Mouse (Mus musculus): ENCODE results near the gene Iqsec1. TPM values are rescaled to one million over a fixed set of nuclear protein-coding genes. Genes with fewer than 3 reads are reported as not detected.

Gene Iqsec1
- polyA plus RNA-seq, 1 experiment from 2014 or later, result 9.8 TPM

DNA sequence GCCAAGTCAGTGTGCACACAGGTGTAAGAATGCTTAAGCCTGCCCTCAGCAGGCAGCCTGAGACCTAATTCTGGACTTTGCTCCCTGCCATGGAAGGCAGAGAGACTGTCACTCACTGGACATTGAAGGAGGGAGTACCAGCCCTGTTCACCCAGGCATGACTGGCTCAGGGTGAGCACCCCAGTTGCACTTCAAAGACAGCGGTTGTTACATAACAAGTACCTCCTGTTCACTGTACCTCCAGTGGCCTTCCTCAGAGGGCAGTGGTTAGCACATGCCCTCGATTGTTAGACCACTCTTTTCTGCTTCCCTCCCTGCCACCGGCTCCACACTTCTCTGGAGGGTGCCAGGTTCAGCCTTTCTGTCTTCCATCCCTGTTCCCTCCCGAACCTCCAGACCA, 225.2 kb downstream of the Iqsec1 start:
- H3K36me3 ChIP-seq, result no peaks in the 10 kb centered on the region
- H3K4me3 ChIP-seq (replicated peaks), result no peak overlapping the region
- H3K27me3 ChIP-seq, result no peaks in the 10 kb centered on the region
- H3K27ac ChIP-seq, result no peak overlapping the region
- peaks cover 11% of the 10 kb centered on the region for H3K4me1 ChIP-seq (replicated peaks)
- H3K9ac ChIP-seq (replicated peaks), result no peak overlapping the region
- no peak overlapping the region for H3K4me2 ChIP-seq
- WGBS, result 68% methylated on average over 4 of the region's 4 CpGs
- ATAC-seq (ENCODE audit: insufficient number of reproducible peaks, insufficient read depth, low FRiP score, low TSS enrichment, low read depth), result no peak
- no peaks in the 10 kb centered on the region for H3K9me3 ChIP-seq

GRCm38 (mm10) chr6:90762120-90762736, 226.3 kb downstream of the Iqsec1 start:
- H3K9me3 ChIP-seq, result no peaks in the 10 kb centered on the region
- ATAC-seq (ENCODE audit: insufficient number of reproducible peaks, insufficient read depth, low FRiP score, low TSS enrichment, low read depth), result no peak
- no peak overlapping the region for H3K27ac ChIP-seq
- 93% methylated on average over 2 of the region's 2 CpGs for WGBS
- H3K4me2 ChIP-seq, result no peak overlapping the region
- peaks cover 11% of the 10 kb centered on the region for H3K4me1 ChIP-seq (replicated peaks)
- no peaks in the 10 kb centered on the region for H3K36me3 ChIP-seq
- no peak overlapping the region for H3K9ac ChIP-seq (replicated peaks)
- H3K27me3 ChIP-seq, result no peaks in the 10 kb centered on the region
- no peak overlapping the region for H3K4me3 ChIP-seq (replicated peaks)

- no peak for ATAC-seq (ENCODE audit: insufficient number of reproducible peaks, insufficient read depth, low FRiP score, low TSS enrichment, low read depth)
- Histone ChIP-seq H3K9ac (replicated peaks) (no peak overlapping the region), H3K9me3 (no peaks in the 10 kb centered on the region), H3K36me3 (no peaks in the 10 kb centered on the region), H3K27me3 (no peaks in the 10 kb centered on the region), H3K4me2 (no peak overlapping the region), H3K4me1 (replicated peaks) (peaks cover 11% of the 10 kb centered on the region), H3K4me3 (replicated peaks) (no peak overlapping the region), H3K27ac (no peak overlapping the region)
- 85% methylated on average over 4 of the region's 4 CpGs for WGBS
Measured at GRCm38 (mm10) chr6:90761301-90762056, 227.0 kb downstream of the Iqsec1 start.

DNA sequence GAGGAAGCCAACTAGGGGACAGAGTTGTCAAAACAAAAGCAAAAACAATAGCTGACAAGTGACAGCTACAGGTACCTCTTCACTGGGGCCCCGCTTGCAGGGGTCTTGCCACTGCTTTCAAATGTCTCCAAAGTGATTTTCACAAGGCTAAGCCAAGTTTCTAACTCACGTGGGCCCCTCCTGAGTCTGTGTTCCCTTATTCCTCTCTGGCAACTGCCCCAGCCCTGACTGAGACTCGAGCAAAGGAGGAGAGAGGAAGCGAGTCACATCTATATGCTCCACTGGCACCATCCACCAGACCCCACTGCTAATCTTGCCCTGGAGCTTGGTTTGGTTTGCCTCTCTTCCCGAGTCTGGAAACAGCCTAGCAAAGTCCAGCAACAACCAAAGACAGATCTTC, 227.6 kb downstream of the Iqsec1 start:
- H3K27ac ChIP-seq, result no peak overlapping the region
- ATAC-seq (ENCODE audit: insufficient number of reproducible peaks, insufficient read depth, low FRiP score, low TSS enrichment, low read depth), result no peak
- no peak overlapping the region for H3K4me3 ChIP-seq (replicated peaks)
- H3K4me2 ChIP-seq, result no peak overlapping the region
- H3K9me3 ChIP-seq, result no peaks in the 10 kb centered on the region
- WGBS, result 70% methylated on average over 5 of the region's 5 CpGs
- no peak overlapping the region for H3K9ac ChIP-seq (replicated peaks)
- no peaks in the 10 kb centered on the region for H3K27me3 ChIP-seq
- no peaks in the 10 kb centered on the region for H3K36me3 ChIP-seq
- peaks cover 11% of the 10 kb centered on the region for H3K4me1 ChIP-seq (replicated peaks)

GRCm38 (mm10) chr6:90759754-90760153, 228.7 kb downstream of the Iqsec1 start:
- no peak overlapping the region for H3K9ac ChIP-seq (replicated peaks)
- no peaks in the 10 kb centered on the region for H3K27me3 ChIP-seq
- no peaks in the 10 kb centered on the region for H3K9me3 ChIP-seq
- no peaks in the 10 kb centered on the region for H3K36me3 ChIP-seq
- no peak for ATAC-seq (ENCODE audit: insufficient number of reproducible peaks, insufficient read depth, low FRiP score, low TSS enrichment, low read depth)
- H3K4me3 ChIP-seq (replicated peaks), result no peak overlapping the region
- peaks cover 15% of the 10 kb centered on the region for H3K4me1 ChIP-seq (replicated peaks)
- H3K27ac ChIP-seq, result no peak overlapping the region
- 88% methylated on average over 2 of the region's 2 CpGs for WGBS
- H3K4me2 ChIP-seq, result no peak overlapping the region

- Histone ChIP-seq H3K27ac (no peak overlapping the region), H3K4me1 (replicated peaks) (peaks cover 6% of the 10 kb centered on the region), H3K9ac (replicated peaks) (no peak overlapping the region), H3K4me3 (replicated peaks) (no peak overlapping the region), H3K4me2 (no peak overlapping the region), H3K27me3 (no peaks in the 10 kb centered on the region), H3K9me3 (no peaks in the 10 kb centered on the region), H3K36me3 (no peaks in the 10 kb centered on the region)
- ATAC-seq (ENCODE audit: insufficient number of reproducible peaks, insufficient read depth, low FRiP score, low TSS enrichment, low read depth), result no peak
- WGBS, result 91% methylated on average over 2 of the region's 2 CpGs
Measured at GRCm38 (mm10) chr6:90758155-90758554, 230.3 kb downstream of the Iqsec1 start.

- Histone ChIP-seq H3K36me3 (no peaks in the 10 kb centered on the region), H3K4me2 (no peak overlapping the region), H3K27ac (no peak overlapping the region), H3K9me3 (no peaks in the 10 kb centered on the region), H3K4me1 (replicated peaks) (peaks cover 6% of the 10 kb centered on the region), H3K27me3 (no peaks in the 10 kb centered on the region), H3K4me3 (replicated peaks) (no peak overlapping the region), H3K9ac (replicated peaks) (no peak overlapping the region)
- 0 out of 2 replicates have a peak, but pooled peaks have one; percentile 13 for ATAC-seq (ENCODE audit: insufficient number of reproducible peaks, insufficient read depth, low FRiP score, low TSS enrichment, low read depth)
- 64% methylated on average over 12 of the region's 12 CpGs for WGBS
Measured at GRCm38 (mm10) chr6:90757427-90757883, 231.0 kb downstream of the Iqsec1 start.

DNA sequence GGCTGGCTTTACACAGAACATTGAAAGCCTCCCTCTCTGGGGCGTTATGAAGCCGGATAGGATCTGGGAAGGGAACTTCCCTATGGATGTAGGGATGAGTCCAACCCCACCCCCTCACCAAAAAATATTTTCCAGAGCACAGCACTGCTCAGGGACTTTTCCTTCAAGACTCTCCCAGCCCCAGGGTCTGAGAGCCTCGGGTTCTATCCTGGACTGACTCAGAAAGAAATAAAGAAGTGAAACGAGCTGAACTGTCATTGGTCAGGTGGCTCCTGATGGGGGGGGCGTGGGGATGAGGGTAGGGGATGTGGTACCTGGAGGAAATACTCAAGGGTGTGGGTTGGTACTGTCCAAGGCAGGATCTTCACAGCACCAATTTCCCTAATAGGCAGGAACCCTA, 231.9 kb downstream of the Iqsec1 start:
- 80% methylated on average over 5 of the region's 5 CpGs for WGBS
- Histone ChIP-seq H3K9me3 (no peaks in the 10 kb centered on the region), H3K36me3 (no peaks in the 10 kb centered on the region), H3K9ac (replicated peaks) (no peak overlapping the region), H3K4me1 (replicated peaks) (peaks cover 6% of the 10 kb centered on the region), H3K4me3 (replicated peaks) (no peak overlapping the region), H3K27me3 (no peaks in the 10 kb centered on the region), H3K27ac (no peak overlapping the region), H3K4me2 (no peak overlapping the region)
- ATAC-seq (ENCODE audit: insufficient number of reproducible peaks, insufficient read depth, low FRiP score, low TSS enrichment, low read depth), result no peak

- Histone ChIP-seq H3K9ac (replicated peaks) (no peak overlapping the region), H3K27me3 (no peaks in the 10 kb centered on the region), H3K4me1 (replicated peaks) (peaks cover 6% of the 10 kb centered on the region), H3K36me3 (no peaks in the 10 kb centered on the region), H3K27ac (no peak overlapping the region), H3K9me3 (no peaks in the 10 kb centered on the region), H3K4me3 (replicated peaks) (no peak overlapping the region), H3K4me2 (no peak overlapping the region)
- ATAC-seq (ENCODE audit: insufficient number of reproducible peaks, insufficient read depth, low FRiP score, low TSS enrichment, low read depth), result no peak
- WGBS, result 79% methylated on average over 6 of the region's 6 CpGs
Measured at GRCm38 (mm10) chr6:90755613-90755941, 232.9 kb downstream of the Iqsec1 start.

DNA sequence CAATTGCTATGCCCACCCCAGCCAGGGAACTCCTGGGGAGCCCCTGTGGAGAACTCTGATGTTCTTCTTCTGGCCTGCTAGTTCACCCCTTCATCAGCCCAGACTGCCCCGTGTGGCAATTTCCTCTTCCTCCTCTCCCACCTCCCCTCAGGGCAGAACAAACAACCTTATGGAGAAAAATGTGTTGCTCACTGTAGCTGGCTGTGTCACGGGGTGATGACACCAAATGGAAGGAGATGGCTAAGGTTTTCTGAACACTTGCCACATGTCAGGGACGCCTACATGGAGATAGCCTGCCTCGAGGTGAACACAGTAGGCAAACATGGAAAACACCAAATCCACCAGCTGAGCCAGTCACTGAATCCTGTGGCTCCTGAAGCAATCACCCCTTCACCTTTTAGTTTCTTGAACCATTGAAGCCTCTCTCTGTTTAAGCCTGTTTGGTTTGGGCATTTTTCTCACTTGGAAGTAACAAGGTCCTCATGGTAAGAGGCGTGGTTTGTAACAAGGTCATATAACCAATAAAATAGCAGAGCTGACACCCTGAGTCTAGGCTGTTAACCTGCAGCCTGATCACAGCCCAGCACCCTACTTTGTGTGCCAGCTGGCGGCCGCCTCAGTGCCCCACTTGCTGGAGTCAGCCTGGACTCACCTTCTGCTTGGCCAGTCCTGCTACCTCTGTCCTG, 233.4 kb downstream of the Iqsec1 start:
- Histone ChIP-seq H3K4me1 (replicated peaks) (peaks cover 6% of the 10 kb centered on the region), H3K4me3 (replicated peaks) (no peak overlapping the region), H3K27ac (no peak overlapping the region), H3K27me3 (no peaks in the 10 kb centered on the region), H3K36me3 (no peaks in the 10 kb centered on the region), H3K9me3 (no peaks in the 10 kb centered on the region), H3K4me2 (no peak overlapping the region), H3K9ac (replicated peaks) (no peak overlapping the region)
- WGBS, result 66% methylated on average over 7 of the region's 7 CpGs
- ATAC-seq (ENCODE audit: insufficient number of reproducible peaks, insufficient read depth, low FRiP score, low TSS enrichment, low read depth), result no peak

DNA sequence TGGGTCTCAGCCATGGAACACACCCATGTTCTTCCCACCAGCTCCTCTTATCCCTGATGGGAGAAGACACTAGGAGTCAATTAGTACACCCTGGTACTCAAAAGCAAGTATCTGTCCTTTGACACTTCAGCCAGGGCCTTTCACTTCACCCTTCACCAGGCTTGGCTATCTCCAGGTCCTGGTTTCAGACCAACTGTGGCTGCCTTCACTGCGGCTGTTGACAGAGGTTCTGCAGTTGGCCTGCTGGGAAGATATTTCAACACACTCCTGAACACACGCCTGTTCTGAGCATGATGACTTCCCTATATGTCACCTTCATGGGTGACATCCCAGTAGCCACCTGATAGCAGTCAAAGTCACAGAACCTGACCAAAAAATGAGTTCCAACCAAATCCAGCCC, 234.4 kb downstream of the Iqsec1 start:
- Histone ChIP-seq H3K27ac (no peak overlapping the region), H3K4me3 (replicated peaks) (no peak overlapping the region), H3K36me3 (no peaks in the 10 kb centered on the region), H3K9ac (replicated peaks) (no peak overlapping the region), H3K9me3 (no peaks in the 10 kb centered on the region), H3K4me2 (no peak overlapping the region), H3K4me1 (replicated peaks) (peaks cover 6% of the 10 kb centered on the region), H3K27me3 (no peaks in the 10 kb centered on the region)
- WGBS, result 91% methylated on average over 2 of the region's 2 CpGs
- no peak for ATAC-seq (ENCODE audit: insufficient number of reproducible peaks, insufficient read depth, low FRiP score, low TSS enrichment, low read depth)
